27 mouse cellular contexts compared by ENCODE assay signal in the genomic region with DNA sequence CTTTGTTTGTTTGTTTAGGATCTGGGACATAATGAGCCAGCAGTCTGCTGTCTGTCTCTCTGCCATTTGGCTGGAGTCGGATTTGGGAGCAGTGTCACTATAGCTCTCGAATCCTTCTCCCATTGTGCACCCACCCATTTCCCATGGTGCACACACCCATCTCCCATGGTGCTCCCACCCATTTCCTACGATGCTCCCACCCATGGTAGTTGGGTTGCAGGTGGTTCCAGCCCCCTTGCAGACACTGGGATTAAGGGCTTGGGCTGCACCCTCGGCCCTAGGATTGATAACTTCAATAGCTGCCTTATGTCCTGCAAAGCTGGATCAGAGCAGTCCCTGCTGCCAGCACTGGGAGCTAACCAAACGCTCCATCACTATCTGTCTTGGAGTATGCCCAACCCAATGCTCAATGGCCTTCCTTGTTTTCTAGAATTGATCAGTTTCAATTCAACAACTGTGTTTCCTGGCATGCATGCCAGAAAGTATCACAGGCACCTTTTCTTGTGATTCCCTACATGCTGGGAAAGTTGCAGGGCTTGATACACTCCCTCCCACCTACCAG. TPM values are rescaled to one million over a fixed set of nuclear protein-coding genes. Genes with fewer than 3 reads are reported as not detected.
DNase-seq lines count a peak whose midpoint lies in the region; ATAC-seq and TF ChIP-seq lines count a peak whose summit lies in the region.
"Had no signal": no experiment of that assay in that cellular context is flagged by ENCODE, and none has a peak within 500 bp of the region (broad histone marks: within the 10 kb centered on the region; RNA-seq: fewer than 3 reads in every experiment).

No protein-coding gene starts in this region.

- H3K4me3 ChIP-seq in heart, postnatal 0 days (ENCODE audit: low read depth, low read length): no peak overlapping the region
- no peak overlapping the region for H3K4me3 ChIP-seq in heart, embryonic 12.5 days
- no peak overlapping the region for H3K4me3 ChIP-seq in lung, embryonic 14.5 days (ENCODE audit: low read depth, low read length)
- H3K4me3 ChIP-seq in intestine, embryonic 15.5 days (replicated peaks): no peak overlapping the region
- H3K4me3 ChIP-seq: embryonic facial prominence, embryonic 12.5 days; erythroblast, embryonic 14.5 days; hindbrain, embryonic 12.5 days; midbrain, embryonic 15.5 days; stomach, embryonic 15.5 days had no signal

- no peak for TF ChIP-seq EP300 in heart, postnatal 0 days (IDR thresholded peaks at IDR 0.05; ENCODE audit: low read depth)

- no peak overlapping the region for H3K9ac ChIP-seq in heart, postnatal 0 days (replicated peaks; ENCODE audit: low read depth, low read length)
- H3K9ac ChIP-seq in heart, embryonic 12.5 days: no peak overlapping the region
- no peak overlapping the region for H3K9ac ChIP-seq in lung, embryonic 14.5 days
- H3K9ac ChIP-seq in intestine, embryonic 15.5 days: no peak overlapping the region
- H3K9ac ChIP-seq: embryonic facial prominence, embryonic 12.5 days; hindbrain, embryonic 12.5 days; midbrain, embryonic 15.5 days; stomach, embryonic 15.5 days had no signal

- no peaks in the 10 kb centered on the region; the same call in 1 of the 2 replicates for H3K4me1 ChIP-seq in heart, postnatal 0 days (ENCODE audit: control insufficient read depth, insufficient read depth)
- peaks cover 16% of the 10 kb centered on the region for H3K4me1 ChIP-seq in heart, embryonic 12.5 days (replicated peaks)
- peaks cover 3% of the 10 kb centered on the region; the same call in 1 of the 2 replicates for H3K4me1 ChIP-seq in lung, embryonic 14.5 days (ENCODE audit: insufficient read depth)
- no peaks in the 10 kb centered on the region for H3K4me1 ChIP-seq in intestine, embryonic 15.5 days (replicated peaks)
- H3K4me1 ChIP-seq: embryonic facial prominence, embryonic 12.5 days; hindbrain, embryonic 12.5 days; midbrain, embryonic 15.5 days; stomach, embryonic 15.5 days had no signal

- ATAC-seq in heart, postnatal 0 days (ENCODE audit: insufficient read depth, low read depth): no peak
- ATAC-seq in heart, embryonic 12.5 days (ENCODE audit: insufficient number of reproducible peaks, low FRiP score): no peak
- peak; percentile 11; the same call in 1 of the 2 replicates for ATAC-seq in lung, embryonic 14.5 days (ENCODE audit: insufficient read depth)
- ATAC-seq in intestine, embryonic 15.5 days: no peak
- ATAC-seq: forebrain, embryonic 16.5 days; midbrain, embryonic 15.5 days; Patski had no signal

- no peak for DNase-seq in heart, postnatal 0 days (ENCODE audit: low spot score)
- DNase-seq in lung, embryonic 14.5 days: no peak
- no peak for DNase-seq in lung, postnatal 25 days (ENCODE audit: low spot score)
- DNase-seq in brain, adult 2 months (ENCODE audit: low read depth, low spot score): peak; percentile 74
- DNase-seq in layer of hippocampus, adult 9-11 months: peak; percentile 40
- DNase-seq: adrenal gland, adult 8-10 months; cerebellum, adult 9-11 months; kidney, adult 9 months; lung, adult 2 months; right cerebral cortex, postnatal 25 days had no signal

- no peaks in the 10 kb centered on the region for H3K9me3 ChIP-seq in heart, postnatal 0 days (replicated peaks; ENCODE audit: control insufficient read depth, low read length)
- peaks cover 4% of the 10 kb centered on the region for H3K9me3 ChIP-seq in heart, embryonic 12.5 days (replicated peaks)
- no peaks in the 10 kb centered on the region for H3K9me3 ChIP-seq in lung, embryonic 14.5 days (ENCODE audit: low read depth, low read length)
- no peaks in the 10 kb centered on the region for H3K9me3 ChIP-seq in intestine, embryonic 15.5 days
- H3K9me3 ChIP-seq: embryonic facial prominence, embryonic 12.5 days; hindbrain, embryonic 12.5 days; midbrain, embryonic 15.5 days; stomach, embryonic 15.5 days had no signal

- peak overlapping the region; percentile 26; the same call in 1 of the 2 replicates for H3K27ac ChIP-seq in heart, postnatal 0 days (ENCODE audit: low read depth)
- no peak overlapping the region for H3K27ac ChIP-seq in heart, embryonic 12.5 days (ENCODE audit: poor library complexity, severe bottlenecking)
- no peak overlapping the region for H3K27ac ChIP-seq in lung, embryonic 14.5 days (ENCODE audit: low read depth)
- H3K27ac ChIP-seq in intestine, embryonic 15.5 days: no peak overlapping the region
- H3K27ac ChIP-seq: embryonic facial prominence, embryonic 12.5 days; hindbrain, embryonic 12.5 days; midbrain, embryonic 15.5 days; stomach, embryonic 15.5 days had no signal

- WGBS in heart, postnatal 0 days: 51% methylated on average over 5 of the region's 5 CpGs
- WGBS in heart, embryonic 12.5 days: 48% methylated on average over 5 of the region's 5 CpGs
- 51% methylated on average over 5 of the region's 5 CpGs for WGBS in lung, embryonic 14.5 days
- 72% methylated on average over 5 of the region's 5 CpGs for WGBS in intestine, embryonic 15.5 days

- H3K36me3 ChIP-seq in heart, postnatal 0 days (replicated peaks; ENCODE audit: control insufficient read depth, insufficient read depth, low read length): no peaks in the 10 kb centered on the region
- peaks cover 7% of the 10 kb centered on the region; the same call in 1 of the 2 replicates for H3K36me3 ChIP-seq in heart, embryonic 12.5 days
- H3K36me3 ChIP-seq in lung, embryonic 14.5 days (ENCODE audit: insufficient read depth): no peaks in the 10 kb centered on the region
- no peaks in the 10 kb centered on the region for H3K36me3 ChIP-seq in intestine, embryonic 15.5 days
- H3K36me3 ChIP-seq: embryonic facial prominence, embryonic 12.5 days; hindbrain, embryonic 12.5 days; midbrain, embryonic 15.5 days; stomach, embryonic 15.5 days had no signal

- H3K27me3 ChIP-seq in heart, postnatal 0 days (ENCODE audit: control insufficient read depth, insufficient read depth, low read length): no peaks in the 10 kb centered on the region
- H3K27me3 ChIP-seq in heart, embryonic 12.5 days (replicated peaks): no peaks in the 10 kb centered on the region
- H3K27me3 ChIP-seq in lung, embryonic 14.5 days (ENCODE audit: insufficient read depth, low read length): no peaks in the 10 kb centered on the region
- no peaks in the 10 kb centered on the region for H3K27me3 ChIP-seq in intestine, embryonic 15.5 days (replicated peaks)
- H3K27me3 ChIP-seq: embryonic facial prominence, embryonic 12.5 days; hindbrain, embryonic 12.5 days; midbrain, embryonic 15.5 days; stomach, embryonic 15.5 days had no signal

- H3K4me2 ChIP-seq in heart, postnatal 0 days (ENCODE audit: low read depth, low read length): no peak overlapping the region
- H3K4me2 ChIP-seq in heart, embryonic 12.5 days: no peak overlapping the region
- H3K4me2 ChIP-seq in lung, embryonic 14.5 days: no peak overlapping the region
- H3K4me2 ChIP-seq in intestine, embryonic 15.5 days (replicated peaks): no peak overlapping the region
- H3K4me2 ChIP-seq: embryonic facial prominence, embryonic 12.5 days; hindbrain, embryonic 12.5 days; liver, embryonic 11.5 days; midbrain, embryonic 15.5 days; stomach, embryonic 15.5 days had no signal

- no peak for TF ChIP-seq CTCF in heart, postnatal 0 days (IDR thresholded peaks at IDR 0.05; ENCODE audit: low read depth)
- TF ChIP-seq CTCF in lung, embryonic 14.5 days (IDR thresholded peaks at IDR 0.05; ENCODE audit: low read depth): no peak

RNA-seq across cellular contexts. Expression of a gene that starts 51.9 kb away (rescaled TPM):
- total RNA-seq in heart, postnatal 0 days (2014; rRNA removed; ENCODE audit: low replicate concordance): 107 and 146 TPM in 2 replicates
- polyA plus RNA-seq in heart, postnatal 0 days (2015; fragmentation: Nextera tagmentation; extraction: Ambion mirVana): 42.9 TPM in 2 replicates
- 36.0 and 38.6 TPM in 2 replicates for polyA plus RNA-seq in heart, embryonic 12.5 days (2016; fragmentation: Nextera tagmentation; extraction: Ambion mirVana)
- 54.4 and 57.1 TPM in 2 replicates for polyA plus RNA-seq in lung, embryonic 14.5 days (2014; fragmentation: Nextera tagmentation; extraction: Ambion mirVana)
- 37.7 and 38.4 TPM in 2 replicates for polyA plus RNA-seq in intestine, embryonic 15.5 days (2015; fragmentation: Nextera tagmentation; extraction: Ambion mirVana)

RNA-seq across cellular contexts. Expression of a gene that starts 56.6 kb away (rescaled TPM):
- total RNA-seq in heart, postnatal 0 days (2014; rRNA removed; ENCODE audit: low replicate concordance): not detected in 2 replicates
- not detected in 2 replicates for polyA plus RNA-seq in heart, postnatal 0 days (2015; fragmentation: Nextera tagmentation; extraction: Ambion mirVana)
- not detected in 2 replicates for polyA plus RNA-seq in heart, embryonic 12.5 days (2016; fragmentation: Nextera tagmentation; extraction: Ambion mirVana)
- polyA plus RNA-seq in lung, embryonic 14.5 days (2014; fragmentation: Nextera tagmentation; extraction: Ambion mirVana): not detected in 2 replicates
- polyA plus RNA-seq in intestine, embryonic 15.5 days (2015; fragmentation: Nextera tagmentation; extraction: Ambion mirVana): not detected in 2 replicates
- total RNA-seq: adrenal gland, adult 8-10 months; gastrocnemius, adult 8-10 months; heart, adult 18-20 months; layer of hippocampus, adult 18-20 months; neutrophil, adult 5-6 weeks had no signal
- polyA plus RNA-seq: cortical plate, adult 2 months; erythroblast, embryonic 14.5 days; forebrain, embryonic 16.5 days; hindbrain, embryonic 12.5 days; intestine, embryonic 14.5 days; limb, embryonic 11.5 days; liver, embryonic 11.5 days; lung, adult 2 months; midbrain, embryonic 15.5 days; Patski; stomach, embryonic 15.5 days had no signal

Comparison
In these comparisons a context has a peak if more than half of its experiments do, and no peak if none do; other contexts are left out.
1. DNase-seq: peak in brain, adult 2 months (single experiment) and layer of hippocampus, adult 9-11 months (single experiment); none in heart, postnatal 0 days (single experiment), lung, embryonic 14.5 days (single experiment) and lung, postnatal 25 days (single experiment).